Mouse (Mus musculus): ENCODE results near the gene Drg1. TPM values are rescaled to one million over a fixed set of nuclear protein-coding genes. Genes with fewer than 3 reads are reported as not detected.

The Drg1 gene
- polyA plus RNA-seq, 1 experiment from 2014 or later, result 193 TPM

GRCm38 (mm10) chr11:3292062-3292421, 25.8 kb upstream of the Drg1 start:
- peak; percentile 30 for ATAC-seq (ENCODE audit: insufficient read depth, low FRiP score)
- H3K4me2 ChIP-seq (ENCODE audit: low read depth, low read length), result peak overlapping the region; percentile 97
- H3K9ac ChIP-seq (ENCODE audit: low read length), result peak overlapping the region; percentile 99
- H3K9me3 ChIP-seq (replicated peaks; ENCODE audit: control insufficient read depth, low read length), result no peaks in the 10 kb centered on the region
- peak overlapping the region; percentile 85 for H3K4me3 ChIP-seq (replicated peaks; ENCODE audit: low read length)
- peaks cover 48% of the 10 kb centered on the region for H3K4me1 ChIP-seq (ENCODE audit: control insufficient read depth, insufficient read depth, low read length)
- no peaks in the 10 kb centered on the region for H3K27me3 ChIP-seq (ENCODE audit: control insufficient read depth, insufficient read depth, low read length)
- peaks cover 7% of the 10 kb centered on the region; the same call in 1 of the 2 replicates for H3K36me3 ChIP-seq (ENCODE audit: control insufficient read depth, insufficient read depth, low read length)
- under 1% methylated on average over 8 of the region's 8 CpGs for WGBS
- H3K27ac ChIP-seq (ENCODE audit: low read length), result peak overlapping the region; percentile 100

DNA sequence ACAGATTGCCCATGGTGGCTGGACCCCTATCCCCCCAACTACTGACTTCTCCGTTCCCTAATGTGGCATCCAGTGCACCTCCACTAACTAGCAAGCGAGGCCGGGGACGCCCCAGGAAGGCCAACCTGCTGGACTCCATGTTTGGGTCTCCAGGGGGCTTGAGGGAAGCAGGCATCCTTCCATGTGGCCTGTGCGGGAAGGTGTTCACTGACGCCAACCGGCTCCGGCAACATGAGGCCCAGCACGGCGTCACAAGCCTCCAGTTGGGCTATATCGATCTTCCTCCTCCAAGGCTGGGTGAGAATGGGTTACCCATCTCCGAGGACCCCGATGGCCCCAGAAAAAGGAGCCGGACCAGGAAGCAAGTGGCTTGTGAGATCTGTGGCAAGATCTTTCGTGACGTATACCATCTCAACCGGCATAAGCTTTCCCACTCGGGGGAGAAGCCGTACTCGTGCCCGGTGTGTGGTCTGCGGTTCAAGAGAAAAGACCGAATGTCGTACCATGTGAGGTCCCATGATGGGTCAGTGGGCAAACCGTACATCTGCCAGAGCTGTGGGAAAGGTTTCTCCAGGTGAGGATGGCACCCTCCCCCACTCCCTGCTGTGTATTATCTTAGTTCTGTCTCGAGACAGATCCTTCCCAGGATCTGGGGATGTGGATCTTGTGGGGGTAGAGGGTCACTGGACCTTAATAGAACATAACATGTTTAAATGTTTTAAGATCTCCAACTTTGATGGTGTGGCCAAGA, 25.3 kb upstream of the Drg1 start:
- Histone ChIP-seq H3K27ac (ENCODE audit: low read length) (peak overlapping the region; percentile 100), H3K9me3 (replicated peaks; ENCODE audit: control insufficient read depth, low read length) (no peaks in the 10 kb centered on the region), H3K4me1 (ENCODE audit: control insufficient read depth, insufficient read depth, low read length) (peaks cover 49% of the 10 kb centered on the region), H3K27me3 (ENCODE audit: control insufficient read depth, insufficient read depth, low read length) (no peaks in the 10 kb centered on the region), H3K4me2 (ENCODE audit: low read depth, low read length) (peak overlapping the region; percentile 97), H3K9ac (ENCODE audit: low read length) (peak overlapping the region; percentile 99), H3K4me3 (replicated peaks; ENCODE audit: low read length) (peak overlapping the region; percentile 85), H3K36me3 (ENCODE audit: control insufficient read depth, insufficient read depth, low read length) (peaks cover 7% of the 10 kb centered on the region; the same call in 1 of the 2 replicates)
- 2% methylated on average over 26 of the region's 26 CpGs for WGBS
- ATAC-seq (ENCODE audit: insufficient read depth, low FRiP score), result no peak

DNA sequence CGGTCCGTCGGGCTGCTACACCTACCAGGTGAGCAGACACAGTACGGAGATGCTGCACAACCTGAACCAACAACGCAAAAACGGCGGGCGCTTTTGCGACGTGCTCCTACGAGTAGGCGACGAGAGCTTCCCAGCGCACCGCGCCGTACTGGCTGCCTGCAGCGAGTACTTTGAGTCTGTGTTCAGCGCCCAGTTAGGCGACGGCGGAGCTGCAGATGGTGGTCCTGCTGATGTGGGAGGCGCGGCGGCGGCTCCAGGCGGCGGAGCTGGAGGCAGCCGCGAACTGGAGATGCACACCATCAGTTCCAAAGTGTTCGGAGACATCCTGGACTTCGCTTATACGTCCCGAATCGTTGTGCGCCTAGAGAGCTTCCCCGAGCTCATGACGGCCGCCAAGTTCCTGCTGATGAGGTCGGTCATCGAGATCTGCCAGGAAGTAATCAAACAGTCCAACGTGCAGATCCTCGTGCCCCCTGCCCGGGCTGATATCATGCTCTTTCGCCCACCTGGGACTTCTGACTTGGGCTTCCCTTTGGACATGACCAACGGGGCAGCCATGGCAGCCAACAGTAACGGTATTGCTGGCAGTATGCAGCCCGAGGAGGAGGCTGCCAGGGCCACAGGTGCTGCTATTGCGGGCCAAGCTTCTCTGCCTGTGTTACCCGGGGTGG, 24.6 kb upstream of the Drg1 start:
- H3K27ac ChIP-seq (ENCODE audit: low read length), result peak overlapping the region; percentile 100
- H3K4me2 ChIP-seq (ENCODE audit: low read depth, low read length), result peak overlapping the region; percentile 97
- no peaks in the 10 kb centered on the region for H3K9me3 ChIP-seq (replicated peaks; ENCODE audit: control insufficient read depth, low read length)
- H3K4me1 ChIP-seq (ENCODE audit: control insufficient read depth, insufficient read depth, low read length), result peaks cover 44% of the 10 kb centered on the region
- H3K36me3 ChIP-seq (ENCODE audit: control insufficient read depth, insufficient read depth, low read length), result peaks cover 7% of the 10 kb centered on the region; the same call in 1 of the 2 replicates
- no peak for ATAC-seq (ENCODE audit: insufficient read depth, low FRiP score)
- peak overlapping the region; percentile 99 for H3K9ac ChIP-seq (ENCODE audit: low read length)
- under 1% methylated on average over 50 of the region's 50 CpGs for WGBS
- peak overlapping the region; percentile 85 for H3K4me3 ChIP-seq (replicated peaks; ENCODE audit: low read length)
- H3K27me3 ChIP-seq (ENCODE audit: control insufficient read depth, insufficient read depth, low read length), result no peaks in the 10 kb centered on the region

DNA sequence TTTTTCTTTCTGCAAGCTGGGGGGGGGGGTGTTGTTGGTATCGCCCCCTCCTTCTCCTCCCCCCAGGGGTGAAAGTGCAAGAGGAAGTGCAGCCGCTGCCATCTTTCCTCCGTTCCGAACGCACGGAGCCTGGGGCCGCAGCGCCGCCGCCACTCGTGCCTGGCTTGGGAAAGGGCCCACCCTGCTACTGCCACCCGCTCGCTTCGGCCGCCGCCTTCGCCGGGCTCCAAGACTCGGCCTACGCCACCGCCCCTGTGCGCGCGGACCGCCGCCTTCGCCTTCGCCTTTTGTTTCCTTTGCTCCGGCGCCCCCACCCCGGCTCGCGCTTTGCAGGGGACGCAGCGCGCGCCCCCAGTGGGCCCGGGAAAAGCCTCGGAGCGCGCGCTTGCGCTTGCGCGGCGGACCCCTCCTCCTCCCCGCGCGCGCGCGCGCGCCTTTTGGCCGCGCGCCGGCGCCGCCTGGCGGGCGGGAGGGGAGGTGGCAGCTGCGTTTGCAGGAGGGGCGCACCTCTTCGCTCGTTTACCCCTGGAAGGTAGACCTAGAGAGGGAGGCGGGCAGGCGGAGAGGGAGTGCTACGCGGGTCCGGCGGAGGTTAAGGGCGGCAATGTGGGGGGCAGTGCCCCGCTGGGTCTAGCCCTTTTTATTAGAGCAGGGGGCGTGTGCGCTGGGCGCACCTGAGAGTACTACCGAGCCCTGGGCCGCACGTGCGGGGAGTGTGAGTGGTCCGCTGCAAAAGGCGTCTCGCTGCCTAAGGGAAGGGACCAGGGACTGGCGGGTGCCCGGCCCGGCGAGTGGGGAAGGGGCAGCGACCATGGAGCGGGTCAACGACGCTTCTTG, 23.8 kb upstream of the Drg1 start:
- H3K27me3 ChIP-seq (ENCODE audit: control insufficient read depth, insufficient read depth, low read length), result no peaks in the 10 kb centered on the region
- H3K4me3 ChIP-seq (replicated peaks; ENCODE audit: low read length), result peak overlapping the region; percentile 85
- H3K27ac ChIP-seq (ENCODE audit: low read length), result peak overlapping the region; percentile 100
- peaks cover 7% of the 10 kb centered on the region; the same call in 1 of the 2 replicates for H3K36me3 ChIP-seq (ENCODE audit: control insufficient read depth, insufficient read depth, low read length)
- H3K9me3 ChIP-seq (replicated peaks; ENCODE audit: control insufficient read depth, low read length), result no peaks in the 10 kb centered on the region
- peak overlapping the region; percentile 97 for H3K4me2 ChIP-seq (ENCODE audit: low read depth, low read length)
- H3K4me1 ChIP-seq (ENCODE audit: control insufficient read depth, insufficient read depth, low read length), result peaks cover 39% of the 10 kb centered on the region
- under 1% methylated on average over 85 of the region's 92 CpGs for WGBS
- peak; percentile 74 for ATAC-seq (ENCODE audit: insufficient read depth, low FRiP score)
- H3K9ac ChIP-seq (ENCODE audit: low read length), result peak overlapping the region; percentile 99

DNA sequence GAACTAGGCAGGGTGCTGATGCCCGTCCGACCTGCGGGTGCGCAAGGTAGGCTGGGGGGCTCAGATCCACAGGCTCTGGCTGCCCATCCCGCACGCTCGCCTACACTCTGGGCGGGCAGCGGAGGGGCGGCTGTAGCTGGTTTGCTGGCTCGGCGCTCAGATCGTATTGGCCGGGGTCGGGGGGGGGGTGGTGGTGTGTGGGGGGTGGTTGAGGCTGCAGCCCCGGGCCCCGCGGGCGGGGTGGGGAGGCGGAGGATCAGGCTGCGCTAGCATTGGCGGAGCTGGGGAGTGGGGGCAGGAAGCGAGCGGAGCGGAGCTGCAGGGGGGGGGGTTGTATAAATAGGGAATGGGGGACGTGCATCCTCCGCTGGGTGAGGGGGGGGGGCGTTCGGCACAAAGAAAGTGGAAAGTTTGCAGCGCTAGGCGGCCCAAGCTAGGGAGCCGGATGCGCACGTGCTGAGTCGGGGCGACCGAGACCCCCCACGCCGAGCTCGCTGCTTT, 23.1 kb upstream of the Drg1 start:
- Histone ChIP-seq H3K4me3 (replicated peaks; ENCODE audit: low read length) (peak overlapping the region; percentile 85), H3K9ac (ENCODE audit: low read length) (peak overlapping the region; percentile 99), H3K27me3 (ENCODE audit: control insufficient read depth, insufficient read depth, low read length) (no peaks in the 10 kb centered on the region), H3K27ac (ENCODE audit: low read length) (peak overlapping the region; percentile 100), H3K36me3 (ENCODE audit: control insufficient read depth, insufficient read depth, low read length) (0 out of 2 replicates have a peak, but pooled peaks cover 2% of the 10 kb centered on the region), H3K4me2 (ENCODE audit: low read depth, low read length) (peak overlapping the region; percentile 97), H3K4me1 (ENCODE audit: control insufficient read depth, insufficient read depth, low read length) (peaks cover 35% of the 10 kb centered on the region), H3K9me3 (replicated peaks; ENCODE audit: control insufficient read depth, low read length) (no peaks in the 10 kb centered on the region)
- ATAC-seq (ENCODE audit: insufficient read depth, low FRiP score), result peak; percentile 81
- 0% methylated on average over 34 of the region's 40 CpGs for WGBS

- Histone ChIP-seq H3K27ac (ENCODE audit: low read length) (peak within 1 kb of the TSS; percentile 100), H3K9ac (ENCODE audit: low read length) (peak within 1 kb of the TSS; percentile 99), H3K36me3 (ENCODE audit: control insufficient read depth, insufficient read depth, low read length) (no peaks in the 10 kb centered on the region), H3K4me1 (ENCODE audit: control insufficient read depth, insufficient read depth, low read length) (peaks cover 28% of the 10 kb centered on the region), H3K27me3 (ENCODE audit: control insufficient read depth, insufficient read depth, low read length) (no peaks in the 10 kb centered on the region), H3K9me3 (replicated peaks; ENCODE audit: control insufficient read depth, low read length) (no peaks in the 10 kb centered on the region), H3K4me2 (ENCODE audit: low read depth, low read length) (peak within 1 kb of the TSS; percentile 97), H3K4me3 (replicated peaks; ENCODE audit: low read length) (peak within 1 kb of the TSS; percentile 85)
- ATAC-seq (ENCODE audit: insufficient read depth, low FRiP score), result peak; percentile 14; the same call in 1 of the 2 replicates
- under 1% methylated on average over 41 of the region's 41 CpGs for WGBS
Measured at GRCm38 (mm10) chr11:3288521-3289301, 22.5 kb upstream of the Drg1 start, which contains the start of gene Patz1. TSS of gene Patz1 (plus strand) at chr11:3288874.

DNA sequence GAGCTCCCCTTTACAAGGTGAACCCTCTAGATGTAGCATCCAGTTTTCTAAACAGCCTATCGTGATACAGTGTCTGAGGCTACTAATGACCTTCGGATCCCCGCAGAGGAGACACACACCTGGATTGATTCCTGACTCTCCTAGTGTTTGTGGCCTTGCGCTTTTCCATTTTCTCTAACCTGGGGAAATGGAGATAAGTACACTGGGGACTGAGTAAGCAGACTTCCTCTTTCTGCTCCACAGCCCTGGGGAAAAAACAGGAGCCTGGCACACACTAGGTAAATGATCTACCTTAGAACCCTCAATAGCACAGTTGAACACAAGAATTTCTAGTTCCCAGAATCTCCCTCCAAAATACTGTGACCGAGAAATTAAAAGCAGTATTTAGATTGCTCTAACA, 21.7 kb upstream of the Drg1 start:
- no peaks in the 10 kb centered on the region for H3K27me3 ChIP-seq (ENCODE audit: control insufficient read depth, insufficient read depth, low read length)
- no peak for ATAC-seq (ENCODE audit: insufficient read depth, low FRiP score)
- H3K27ac ChIP-seq (ENCODE audit: low read length), result peak overlapping the region; percentile 100; the same call in 1 of the 2 replicates
- H3K4me1 ChIP-seq (ENCODE audit: control insufficient read depth, insufficient read depth, low read length), result peaks cover 20% of the 10 kb centered on the region
- peak overlapping the region; percentile 97 for H3K4me2 ChIP-seq (ENCODE audit: low read depth, low read length)
- WGBS, result 52% methylated on average over 5 of the region's 5 CpGs
- H3K9me3 ChIP-seq (replicated peaks; ENCODE audit: control insufficient read depth, low read length), result 0 out of 2 replicates have a peak, but pooled peaks cover under 1% of the 10 kb centered on the region
- no peaks in the 10 kb centered on the region for H3K36me3 ChIP-seq (ENCODE audit: control insufficient read depth, insufficient read depth, low read length)
- H3K4me3 ChIP-seq (replicated peaks; ENCODE audit: low read length), result peak overlapping the region; percentile 85
- peak overlapping the region; percentile 99; the same call in 1 of the 2 replicates for H3K9ac ChIP-seq (ENCODE audit: low read length)

- no peak overlapping the region for H3K4me2 ChIP-seq (ENCODE audit: low read depth, low read length)
- H3K27ac ChIP-seq (ENCODE audit: low read length), result no peak overlapping the region
- 0 out of 2 replicates have a peak, but pooled peaks cover 4% of the 10 kb centered on the region for H3K9me3 ChIP-seq (replicated peaks; ENCODE audit: control insufficient read depth, low read length)
- peaks cover 14% of the 10 kb centered on the region for H3K4me1 ChIP-seq (ENCODE audit: control insufficient read depth, insufficient read depth, low read length)
- 32% methylated on average over 6 of the region's 6 CpGs for WGBS
- H3K4me3 ChIP-seq (replicated peaks; ENCODE audit: low read length), result no peak overlapping the region
- no peaks in the 10 kb centered on the region for H3K27me3 ChIP-seq (ENCODE audit: control insufficient read depth, insufficient read depth, low read length)
- H3K36me3 ChIP-seq (ENCODE audit: control insufficient read depth, insufficient read depth, low read length), result no peaks in the 10 kb centered on the region
- H3K9ac ChIP-seq (ENCODE audit: low read length), result no peak overlapping the region
- no peak for ATAC-seq (ENCODE audit: insufficient read depth, low FRiP score)
Measured at GRCm38 (mm10) chr11:3287131-3287530, 20.9 kb upstream of the Drg1 start.

Measured in stomach, embryonic 16.5 days (tissue).